Mouse (Mus musculus): ENCODE results near the gene Pdk2.

GRCm38 (mm10) chr11:95007418-95007817 lies 33.7 kb downstream of the Pdk2 start:
- TF ChIP-seq CTCF (IDR thresholded peaks at IDR 0.05; ENCODE audit: extremely low read depth, insufficient read depth, low read length) (no peak), POLR2A (IDR thresholded peaks at IDR 0.05; ENCODE audit: extremely low read depth, insufficient read depth, low read length) (no peak)

All from cortical plate, adult 2 months (tissue).